Comparison of ENCODE assay signal across 9 mouse cellular contexts in genomic region chr2:31472406-31473065, GRCm38 (mm10). TPM values are rescaled to one million over a fixed set of nuclear protein-coding genes. Genes with fewer than 3 reads are reported as not detected.
DNase-seq lines count a peak whose midpoint lies in the region; ATAC-seq and TF ChIP-seq lines count a peak whose summit lies in the region.
"Had no signal": no experiment of that assay in that cellular context is flagged by ENCODE, and none has a peak within 500 bp of the region (broad histone marks: within the 10 kb centered on the region; RNA-seq: fewer than 3 reads in every experiment).

No protein-coding gene starts in this region.

- H3K4me3 ChIP-seq in hindbrain, embryonic 11.5 days (ENCODE audit: low read depth, low read length), result no peak overlapping the region
- H3K4me3 ChIP-seq in hindbrain, embryonic 12.5 days, result no peak overlapping the region
- peak overlapping the region in 1 of 2 experiments; percentile 19; a peak in 1 of 4 replicates for H3K4me3 ChIP-seq in ES-E14 (ENCODE audit: insufficient read depth in 1 of 2, low read depth in 1 of 2, low read length in 2 of 2, poor library complexity in 1 of 2, severe bottlenecking in 1 of 2)
- H3K4me3 ChIP-seq: embryonic facial prominence, embryonic 13.5 days had no signal

- H3K4me2 ChIP-seq in hindbrain, embryonic 11.5 days (replicated peaks; ENCODE audit: low read depth, low read length), result no peak overlapping the region
- H3K4me2 ChIP-seq in hindbrain, embryonic 12.5 days (replicated peaks), result no peak overlapping the region
- H3K4me2 ChIP-seq: embryonic facial prominence, embryonic 13.5 days had no signal

- peaks cover 37% of the 10 kb centered on the region for H3K27me3 ChIP-seq in hindbrain, embryonic 11.5 days (ENCODE audit: control insufficient read depth, insufficient read depth, low read length)
- H3K27me3 ChIP-seq in hindbrain, embryonic 12.5 days, result peaks cover 58% of the 10 kb centered on the region

- H3K9me3 ChIP-seq in hindbrain, embryonic 11.5 days (ENCODE audit: control insufficient read depth, low read length), result no peaks in the 10 kb centered on the region
- H3K9me3 ChIP-seq in hindbrain, embryonic 12.5 days (replicated peaks), result no peaks in the 10 kb centered on the region
- H3K9me3 ChIP-seq in ES-E14 (ENCODE audit: control insufficient read depth, insufficient read depth, low read depth, low read length), result no peaks in the 10 kb centered on the region

- no peaks in the 10 kb centered on the region for H3K36me3 ChIP-seq in hindbrain, embryonic 11.5 days (ENCODE audit: control insufficient read depth, insufficient read depth, low read length)
- H3K36me3 ChIP-seq in hindbrain, embryonic 12.5 days, result no peaks in the 10 kb centered on the region
- H3K36me3 ChIP-seq in ES-E14 (ENCODE audit: control insufficient read depth, insufficient read depth, low read length, poor library complexity, severe bottlenecking), result peaks cover 31% of the 10 kb centered on the region
- H3K36me3 ChIP-seq: embryonic facial prominence, embryonic 13.5 days had no signal

- H3K9ac ChIP-seq in hindbrain, embryonic 11.5 days (ENCODE audit: low read depth, low read length), result no peak overlapping the region
- no peak overlapping the region for H3K9ac ChIP-seq in hindbrain, embryonic 12.5 days
- peak overlapping the region; percentile 28; the same call in 1 of the 2 replicates for H3K9ac ChIP-seq in ES-E14 (ENCODE audit: insufficient read depth, low read depth, low read length, poor library complexity, severe bottlenecking)
- H3K9ac ChIP-seq: embryonic facial prominence, embryonic 13.5 days had no signal

- 50% methylated on average over 10 of the region's 10 CpGs for WGBS in hindbrain, embryonic 11.5 days
- whole genome bisulfite sequencing in hindbrain, embryonic 12.5 days, result 43% methylated on average over 10 of the region's 10 CpGs

- in situ Hi-C loops in ES-E14 (cut with MboI; ENCODE audit: low sequenced_read_pairs in 2 of 2, unreplicated experiment in 2 of 2), result no loop called here

- H3K27ac ChIP-seq in hindbrain, embryonic 11.5 days (ENCODE audit: low read depth, low read length), result no peak overlapping the region
- no peak overlapping the region for H3K27ac ChIP-seq in hindbrain, embryonic 12.5 days
- H3K27ac ChIP-seq in ES-E14 (ENCODE audit: insufficient read depth, low read depth, low read length, poor library complexity, severe bottlenecking), result no peak overlapping the region
- H3K27ac ChIP-seq: embryonic facial prominence, embryonic 13.5 days had no signal

- peak; percentile 77 for DNase-seq in hindbrain, embryonic 11.5 days (ENCODE audit: low spot score)
- peak; percentile 90 to 93 for DNase-seq in B cell, adult 2 months
- DNase-seq in ES-E14 (ENCODE audit: low read depth, low spot score), result peak; percentile 79
- peak; percentile 73 for DNase-seq in heart, postnatal 4 days
- DNase-seq in lung, postnatal 10 days, result peak; percentile 82
- DNase-seq in thymus, postnatal 14 days, result peak; percentile 72

- no peak for ATAC-seq in hindbrain, embryonic 11.5 days (ENCODE audit: low FRiP score)
- no peak for ATAC-seq in hindbrain, embryonic 12.5 days (ENCODE audit: low FRiP score)
- ATAC-seq in frontal cortex, adult (ENCODE audit: low TSS enrichment), result no peak

- H3K4me1 ChIP-seq in hindbrain, embryonic 11.5 days (replicated peaks; ENCODE audit: control insufficient read depth, insufficient read depth, low read length), result peaks cover 12% of the 10 kb centered on the region
- peaks cover 23% of the 10 kb centered on the region for H3K4me1 ChIP-seq in hindbrain, embryonic 12.5 days
- H3K4me1 ChIP-seq in ES-E14 (ENCODE audit: control insufficient read depth in 2 of 2, insufficient read depth in 2 of 2, low read length in 2 of 2, poor library complexity in 1 of 2), result peaks cover 2 to 30% of the 10 kb centered on the region in 2 experiments; a peak in 3 of 4 replicates

TF ChIP-seq in ES-E14, 5 proteins besides CTCF, POLR2A, EP300 and RAD21:
- TF ChIP-seq MAFK (IDR thresholded peaks at IDR 0.05; ENCODE audit: insufficient read depth, low read depth, low read length) (no peak), CHD2 (IDR thresholded peaks at IDR 0.05; ENCODE audit: low read depth, low read length) (no peak), HCFC1 (IDR thresholded peaks at IDR 0.05; ENCODE audit: borderline replicate concordance, insufficient read depth, low read length) (no peak), ZC3H11A (IDR thresholded peaks at IDR 0.05; ENCODE audit: borderline replicate concordance, low read depth, low read length) (no peak; the same call in 1 of the 2 replicates), ZNF384 (IDR thresholded peaks at IDR 0.05; ENCODE audit: low read depth, low read length) (no peak)

RNA-seq across cellular contexts. Expression of gene Ass1, which starts 2.5 kb away (rescaled TPM):
- 10.3 and 11.0 TPM in 2 replicates for polyA plus RNA-seq in hindbrain, embryonic 11.5 days (2014; fragmentation: Nextera tagmentation; extraction: Ambion mirVana)
- 7.2 and 7.7 TPM in 2 replicates for polyA plus RNA-seq in hindbrain, embryonic 12.5 days (2016; fragmentation: Nextera tagmentation; extraction: Ambion mirVana)
- total RNA-seq in ES-E14 (2012; rRNA removed), result 120 and 154 TPM in 2 replicates
- total RNA-seq in heart, postnatal 4 days (2021), result 1 to 10 TPM; 4.9 to 6.6 TPM

Comparison
In these comparisons a context has a peak if more than half of its experiments do, and no peak if none do; other contexts are left out.
1. RNA of gene Ass1, which starts 2.5 kb away (total RNA-seq): 120 to 154 TPM in ES-E14; 4.9 to 6.6 TPM in heart, postnatal 4 days; every median in the first group is over 10 times any median in the second.
2. Peak in every context shown above with its lines, with median percentiles within 50 percentile points of each other: DNase-seq.